Mouse (Mus musculus): ENCODE measurements at regions not wholly inside any gene's neighbourhood (a gene's known extent, or its start where the extent isn't known, plus 50 kb on each side); places are given as distances from the start of the nearest gene placed in this dataset.

- Histone ChIP-seq H3K27me3 (ENCODE audit: control insufficient read depth, insufficient read depth, low read length) (no peaks in the 10 kb centered on the region; the same call in 1 of the 2 replicates), H3K9me3 (replicated peaks; ENCODE audit: control insufficient read depth, low read length) (no peaks in the 10 kb centered on the region), H3K9ac (replicated peaks; ENCODE audit: low read length) (no peak overlapping the region), H3K4me1 (ENCODE audit: control insufficient read depth, insufficient read depth, low read length) (no peaks in the 10 kb centered on the region), H3K36me3 (replicated peaks; ENCODE audit: control insufficient read depth, insufficient read depth, low read depth, low read length) (no peaks in the 10 kb centered on the region), H3K4me2 (ENCODE audit: low read depth, low read length) (no peak overlapping the region), H3K27ac (replicated peaks; ENCODE audit: low read depth, low read length) (no peak overlapping the region), H3K4me3 (ENCODE audit: low read depth, low read length) (no peak overlapping the region)
- no peak for ATAC-seq (replicated peaks; ENCODE audit: insufficient number of reproducible peaks, low FRiP score, low TSS enrichment, low read depth)
- DNase-seq (ENCODE audit: low spot score), result no peak
- whole genome bisulfite sequencing, result 63% methylated on average over 7 of the region's 7 CpGs
Observed at GRCm38 (mm10) chr8:12213774-12214173, 64.8 kb upstream of the A230072I06Rik start.

- Histone ChIP-seq H3K9me3 (replicated peaks; ENCODE audit: control insufficient read depth, low read length) (no peaks in the 10 kb centered on the region), H3K27ac (replicated peaks; ENCODE audit: low read depth, low read length) (no peak overlapping the region), H3K4me2 (ENCODE audit: low read depth, low read length) (no peak overlapping the region), H3K36me3 (replicated peaks; ENCODE audit: control insufficient read depth, insufficient read depth, low read depth, low read length) (no peaks in the 10 kb centered on the region), H3K9ac (replicated peaks; ENCODE audit: low read length) (no peak overlapping the region), H3K4me3 (ENCODE audit: low read depth, low read length) (no peak overlapping the region), H3K4me1 (ENCODE audit: control insufficient read depth, insufficient read depth, low read length) (no peaks in the 10 kb centered on the region), H3K27me3 (ENCODE audit: control insufficient read depth, insufficient read depth, low read length) (no peaks in the 10 kb centered on the region; the same call in 1 of the 2 replicates)
- peak; percentile 7 for DNase-seq (ENCODE audit: low spot score)
- WGBS, result 36% methylated on average over 24 of the region's 24 CpGs
- no peak for ATAC-seq (replicated peaks; ENCODE audit: insufficient number of reproducible peaks, low FRiP score, low TSS enrichment, low read depth)
Observed at GRCm38 (mm10) chr8:12214205-12215019, 64.2 kb upstream of the A230072I06Rik start.

DNA sequence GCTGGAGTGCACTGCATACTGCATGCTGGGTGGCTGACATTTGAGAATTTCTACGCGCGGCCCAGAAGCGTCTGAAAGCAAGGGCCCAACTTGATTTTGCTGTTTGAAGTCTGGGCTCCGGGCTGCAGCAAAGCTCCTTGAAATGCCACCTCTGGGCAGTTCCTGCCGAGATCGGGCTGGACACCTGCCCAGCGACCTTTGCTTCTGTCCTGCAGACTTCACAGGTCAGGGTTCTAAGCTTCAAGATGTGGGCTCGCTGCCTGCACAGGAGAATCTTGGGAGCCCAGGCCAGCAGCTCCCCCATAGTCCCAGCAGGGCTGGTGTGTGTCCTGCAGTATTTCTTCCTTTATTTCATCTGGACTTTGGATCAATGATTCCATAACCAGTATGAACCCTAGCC, 57.1 kb upstream of the A230072I06Rik start:
- Histone ChIP-seq H3K9ac (replicated peaks; ENCODE audit: low read length) (no peak overlapping the region), H3K4me1 (ENCODE audit: control insufficient read depth, insufficient read depth, low read length) (no peaks in the 10 kb centered on the region), H3K27me3 (ENCODE audit: control insufficient read depth, insufficient read depth, low read length) (no peaks in the 10 kb centered on the region), H3K27ac (replicated peaks; ENCODE audit: low read depth, low read length) (no peak overlapping the region), H3K9me3 (replicated peaks; ENCODE audit: control insufficient read depth, low read length) (no peaks in the 10 kb centered on the region), H3K4me3 (ENCODE audit: low read depth, low read length) (no peak overlapping the region), H3K36me3 (replicated peaks; ENCODE audit: control insufficient read depth, insufficient read depth, low read depth, low read length) (no peaks in the 10 kb centered on the region), H3K4me2 (ENCODE audit: low read depth, low read length) (no peak overlapping the region)
- DNase-seq (ENCODE audit: low spot score), result no peak
- WGBS, result 73% methylated on average over 9 of the region's 9 CpGs
- ATAC-seq (replicated peaks; ENCODE audit: insufficient number of reproducible peaks, low FRiP score, low TSS enrichment, low read depth), result no peak

- Histone ChIP-seq H3K4me2 (ENCODE audit: low read depth, low read length) (no peak overlapping the region), H3K4me1 (ENCODE audit: control insufficient read depth, insufficient read depth, low read length) (no peaks in the 10 kb centered on the region), H3K36me3 (replicated peaks; ENCODE audit: control insufficient read depth, insufficient read depth, low read depth, low read length) (no peaks in the 10 kb centered on the region), H3K27ac (replicated peaks; ENCODE audit: low read depth, low read length) (no peak overlapping the region), H3K9me3 (replicated peaks; ENCODE audit: control insufficient read depth, low read length) (no peaks in the 10 kb centered on the region), H3K9ac (replicated peaks; ENCODE audit: low read length) (no peak overlapping the region), H3K4me3 (ENCODE audit: low read depth, low read length) (no peak overlapping the region), H3K27me3 (ENCODE audit: control insufficient read depth, insufficient read depth, low read length) (no peaks in the 10 kb centered on the region)
- WGBS, result 83% methylated on average over 1 of the region's 1 CpGs
- DNase-seq (ENCODE audit: low spot score) (no peak), ATAC-seq (replicated peaks; ENCODE audit: insufficient number of reproducible peaks, low FRiP score, low TSS enrichment, low read depth) (no peak)
Observed at GRCm38 (mm10) chr8:12223376-12223775, 55.2 kb upstream of the A230072I06Rik start.
